Mouse (Mus musculus) ES-E14 (cell line): ENCODE results near the gene Trmt61a. TPM values are rescaled to one million over a fixed set of nuclear protein-coding genes. Genes with fewer than 3 reads are reported as not detected.

Source experiments
- DNase-seq: peaks from one replicate; pipeline ENCODE4 v3.0.0-alpha.2; 2013; ENCODE audit warnings: low read depth, low spot score
- H3K27ac ChIP-seq: 2 replicates; pipeline ENCODE4 v1.5.1; 2012; ENCODE audit warnings: low read depth, mild to moderate bottlenecking, low read length, moderate library complexity, mixed read lengths; ENCODE audit not compliant: poor library complexity, insufficient read depth, severe bottlenecking
- H3K36me3 ChIP-seq: 2 replicates; pipeline ENCODE4 v1.6.1; 2012; ENCODE audit warnings: mild to moderate bottlenecking, low read length, moderate library complexity, mixed read lengths; ENCODE audit not compliant: control insufficient read depth, poor library complexity, insufficient read depth, severe bottlenecking
- H3K4me1 ChIP-seq, 2 experiments: fragments of 150-350 bp in 1 of 2; sonication (generic) in 1 of 2; 2 replicates each; pipeline ENCODE4 v1.6.1; 2012; ENCODE audit warnings: low read length in 2 of 2, mild to moderate bottlenecking in 1 of 2, mixed read lengths in 1 of 2; ENCODE audit not compliant: control insufficient read depth in 2 of 2, insufficient read depth in 2 of 2, poor library complexity in 1 of 2
- H3K4me3 ChIP-seq, 2 experiments: fragments of 150-350 bp in 1 of 2; sonication (generic) in 1 of 2; 2 replicates each; pipeline ENCODE4 v1.5.1; 2012; ENCODE audit warnings: low read length in 2 of 2, low read depth in 1 of 2, mild to moderate bottlenecking in 1 of 2, mixed read lengths in 1 of 2; ENCODE audit not compliant: insufficient read depth in 1 of 2, poor library complexity in 1 of 2, severe bottlenecking in 1 of 2
- H3K9ac ChIP-seq: 2 replicates; pipeline ENCODE4 v1.6.1; 2012; ENCODE audit warnings: low read depth, mild to moderate bottlenecking, low read length, mixed read lengths; ENCODE audit not compliant: poor library complexity, insufficient read depth, severe bottlenecking
- H3K9me3 ChIP-seq: fragments of 150-350 bp; sonication (generic); 2 replicates; pipeline ENCODE4 v1.6.1; 2012; ENCODE audit warnings: low read depth, mild to moderate bottlenecking, low read length; ENCODE audit not compliant: control insufficient read depth, insufficient read depth
- CHD2 ChIP-seq: IDR thresholded peaks from 2 replicates; pipeline ENCODE4 v1.6.1; 2014; ENCODE audit warnings: mild to moderate bottlenecking, low read depth, low read length, inconsistent platforms
- HCFC1 ChIP-seq: IDR thresholded peaks from 2 replicates; pipeline ENCODE4 v1.6.1; 2012; ENCODE audit warnings: low read length, inconsistent platforms, borderline replicate concordance; ENCODE audit not compliant: insufficient read depth
- MAFK ChIP-seq: IDR thresholded peaks from 2 replicates; pipeline ENCODE4 v1.6.1; 2014; ENCODE audit warnings: mild to moderate bottlenecking, low read depth, low read length, inconsistent platforms; ENCODE audit not compliant: insufficient read depth
- ZC3H11A ChIP-seq: IDR thresholded peaks from 2 replicates; pipeline ENCODE4 v1.6.1; 2012; ENCODE audit warnings: low read depth, mild to moderate bottlenecking, inconsistent platforms, low read length, borderline replicate concordance
- ZNF384 ChIP-seq: IDR thresholded peaks from 2 replicates; pipeline ENCODE4 v1.6.1; 2012; ENCODE audit warnings: low read depth, low read length, inconsistent platforms
- in situ Hi-C, 2 experiments: fragments of 600-800 bp; cut with MboI; formaldehyde crosslinking; loops; one replicate each; pipeline ENCODE4 v1.15.1; 2025; ENCODE audit warnings: low sequenced_read_pairs in 2 of 2, inconsistent platforms in 1 of 2; ENCODE audit not compliant: unreplicated experiment in 2 of 2
- total RNA-seq: library from RNA; depleted of rRNA; stranded (reverse); fragments of 300-350 nt; gene quantifications from 2 replicates; pipeline ENCODE4 v1.2.3, GENCODE M21; 2012; rRNA removed

Gene Trmt61a
- total RNA-seq, 1 experiment: 32.6 TPM

GRCm38 (mm10) chr12:111731822-111732807 is 54.2 kb downstream of the Trmt61a start:
- peak; percentile 82 for DNase-seq
- Histone ChIP-seq H3K4me1 (peaks cover 0 to 14% of the 10 kb centered on the region in 2 experiments; a peak in 2 of 4 replicates), H3K27ac (no peak overlapping the region), H3K4me3 (no peak overlapping the region), H3K9me3 (no peaks in the 10 kb centered on the region), H3K36me3 (peaks cover 5% of the 10 kb centered on the region; the same call in 1 of the 2 replicates), H3K9ac (no peak overlapping the region)
- in situ Hi-C loops: no loop called here
- TF ChIP-seq ZC3H11A (0 out of 2 replicates have a peak, but pooled peaks have one; percentile 31), CHD2 (no peak), ZNF384 (0 out of 2 replicates have a peak, but pooled peaks have one; percentile 9), HCFC1 (no peak), MAFK (no peak)

- Histone ChIP-seq H3K4me3 (no peak overlapping the region), H3K9me3 (no peaks in the 10 kb centered on the region), H3K4me1 (peaks cover 0 to 8% of the 10 kb centered on the region in 2 experiments; a peak in 2 of 4 replicates), H3K36me3 (peaks cover 5% of the 10 kb centered on the region; the same call in 1 of the 2 replicates), H3K27ac (no peak overlapping the region), H3K9ac (no peak overlapping the region)
- in situ Hi-C loops: no loop called here
- DNase-seq: no peak
- TF ChIP-seq CHD2 (no peak), MAFK (no peak), ZC3H11A (no peak), HCFC1 (no peak), ZNF384 (no peak)
Measured at GRCm38 (mm10) chr12:111732921-111733320, 55.0 kb downstream of the Trmt61a start.

Other genes starting within 250 kb of the Trmt61a start
- gene Tnfaip2, start 235.6 kb upstream of the Trmt61a start, total RNA-seq: 1.0 and 4.1 TPM in 2 replicates
- gene Gm266, start 192.3 kb upstream of the Trmt61a start, total RNA-seq: 0.62 and 0.90 TPM in 2 replicates
- gene Eif5, start 140.1 kb upstream of the Trmt61a start, total RNA-seq: 269 and 331 TPM in 2 replicates
- gene Mark3, start 103.6 kb upstream of the Trmt61a start, total RNA-seq: 75.5 and 90.9 TPM in 2 replicates
- 333 and 353 TPM in 2 replicates for gene Ckb, start 5.8 kb upstream of the Trmt61a start, total RNA-seq
- 9.7 and 14.8 TPM in 2 replicates for gene Bag5, start 35.2 kb downstream of the Trmt61a start, total RNA-seq
- gene Apopt1, start 35.2 kb downstream of the Trmt61a start, total RNA-seq: 14.4 and 15.2 TPM in 2 replicates
- gene Klc1, start 80.7 kb downstream of the Trmt61a start, total RNA-seq: 47.2 and 47.9 TPM in 2 replicates
- 19.8 and 21.8 TPM in 2 replicates for gene Xrcc3, start 135.8 kb downstream of the Trmt61a start, total RNA-seq
- gene Zfyve21, start 136.1 kb downstream of the Trmt61a start, total RNA-seq: 27.0 and 33.5 TPM in 2 replicates
- gene Ppp1r13b, start 230.0 kb downstream of the Trmt61a start, total RNA-seq: 4.4 and 4.5 TPM in 2 replicates